Mouse (Mus musculus): ENCODE data around the gene Pqbp1. TPM values are rescaled to one million over a fixed set of nuclear protein-coding genes. Genes with fewer than 3 reads are reported as not detected.

Pqbp1 gene
- polyA plus RNA-seq, 1 experiment from 2014 or later: 191 TPM

GRCm38 (mm10) chrX:7898211-7898610 is 858 bp downstream of the Pqbp1 start:
- H3K4me1 ChIP-seq (ENCODE audit: control insufficient read depth, insufficient read depth, low read length): peaks cover 6% of the 10 kb centered on the region; the same call in 1 of the 2 replicates
- H3K27ac ChIP-seq (ENCODE audit: low read depth, low read length): no peak overlapping the region
- peak overlapping the region; percentile 53 for H3K4me2 ChIP-seq (ENCODE audit: low read depth, low read length)
- WGBS: 34% methylated on average over 13 of the region's 13 CpGs
- peak overlapping the region; percentile 46 for H3K4me3 ChIP-seq (ENCODE audit: low read depth, low read length)
- H3K36me3 ChIP-seq (ENCODE audit: control insufficient read depth, insufficient read depth, low read length): 0 out of 2 replicates have a peak, but pooled peaks cover 3% of the 10 kb centered on the region
- no peak for ATAC-seq (ENCODE audit: low read depth)
- no peaks in the 10 kb centered on the region for H3K27me3 ChIP-seq (ENCODE audit: control insufficient read depth, insufficient read depth, low read length)
- no peaks in the 10 kb centered on the region for H3K9me3 ChIP-seq (ENCODE audit: control insufficient read depth, low read length)
- H3K9ac ChIP-seq (replicated peaks; ENCODE audit: low read depth, low read length): peak overlapping the region; percentile 35; the same call in 1 of the 2 replicates

- H3K27ac ChIP-seq (ENCODE audit: low read depth, low read length): peak within 1 kb of the TSS; percentile 85
- 16% methylated on average over 49 of the region's 49 CpGs for WGBS
- H3K27me3 ChIP-seq (ENCODE audit: control insufficient read depth, insufficient read depth, low read length): no peaks in the 10 kb centered on the region
- no peaks in the 10 kb centered on the region for H3K36me3 ChIP-seq (ENCODE audit: control insufficient read depth, insufficient read depth, low read length)
- H3K9me3 ChIP-seq (ENCODE audit: control insufficient read depth, low read length): no peaks in the 10 kb centered on the region
- peak within 1 kb of the TSS; percentile 50 for H3K9ac ChIP-seq (replicated peaks; ENCODE audit: low read depth, low read length)
- peak within 1 kb of the TSS; percentile 42 for H3K4me3 ChIP-seq (ENCODE audit: low read depth, low read length)
- H3K4me1 ChIP-seq (ENCODE audit: control insufficient read depth, insufficient read depth, low read length): no peaks in the 10 kb centered on the region
- peak within 1 kb of the TSS; percentile 60 for H3K4me2 ChIP-seq (ENCODE audit: low read depth, low read length)
- peak; percentile 83 for ATAC-seq (ENCODE audit: low read depth)
These were observed 15.1 kb downstream of the Pqbp1 start, which contains the start of gene Slc35a2 for GRCm38 (mm10) chrX:7883841-7884567. Gene Slc35a2, plus strand, starts transcription at chrX:7884028.

DNA sequence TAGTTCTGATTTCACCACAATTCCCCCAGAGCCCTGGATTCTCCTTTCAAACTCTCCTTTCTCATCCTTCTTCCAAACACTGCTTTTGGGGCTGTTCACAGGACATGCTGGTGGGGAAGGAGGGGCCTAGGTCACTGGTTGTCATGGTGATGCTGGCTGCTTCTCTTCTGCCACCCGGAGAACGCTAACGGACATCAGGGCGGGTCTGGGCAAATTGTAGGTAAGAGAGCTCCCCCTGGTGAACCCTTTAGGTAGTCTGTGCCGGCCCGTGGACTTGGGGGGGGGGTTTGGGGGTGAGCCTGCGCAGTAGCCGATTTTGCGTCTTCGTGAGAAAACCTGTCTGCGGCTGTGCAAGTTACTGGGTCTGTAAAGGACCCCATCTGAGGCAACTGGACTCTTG is 19.2 kb downstream of the Pqbp1 start:
- Histone ChIP-seq H3K36me3 (ENCODE audit: control insufficient read depth, insufficient read depth, low read length) (no peaks in the 10 kb centered on the region), H3K9me3 (ENCODE audit: control insufficient read depth, low read length) (no peaks in the 10 kb centered on the region), H3K4me1 (ENCODE audit: control insufficient read depth, insufficient read depth, low read length) (no peaks in the 10 kb centered on the region), H3K4me2 (ENCODE audit: low read depth, low read length) (peak overlapping the region; percentile 75), H3K27ac (ENCODE audit: low read depth, low read length) (no peak overlapping the region), H3K4me3 (ENCODE audit: low read depth, low read length) (peak overlapping the region; percentile 7; the same call in 1 of the 2 replicates), H3K27me3 (ENCODE audit: control insufficient read depth, insufficient read depth, low read length) (no peaks in the 10 kb centered on the region), H3K9ac (replicated peaks; ENCODE audit: low read depth, low read length) (no peak overlapping the region)
- WGBS: 12% methylated on average over 11 of the region's 11 CpGs
- ATAC-seq (ENCODE audit: low read depth): peak; percentile 39; the same call in 1 of the 2 replicates

- H3K4me1 ChIP-seq (ENCODE audit: control insufficient read depth, insufficient read depth, low read length): no peaks in the 10 kb centered on the region
- peak overlapping the region; percentile 75 for H3K4me2 ChIP-seq (ENCODE audit: low read depth, low read length)
- WGBS: 19% methylated on average over 20 of the region's 21 CpGs
- peak; percentile 32; the same call in 1 of the 2 replicates for ATAC-seq (ENCODE audit: low read depth)
- H3K4me3 ChIP-seq (ENCODE audit: low read depth, low read length): peak overlapping the region; percentile 46
- H3K36me3 ChIP-seq (ENCODE audit: control insufficient read depth, insufficient read depth, low read length): peaks cover 4% of the 10 kb centered on the region; the same call in 1 of the 2 replicates
- no peaks in the 10 kb centered on the region for H3K27me3 ChIP-seq (ENCODE audit: control insufficient read depth, insufficient read depth, low read length)
- no peaks in the 10 kb centered on the region for H3K9me3 ChIP-seq (ENCODE audit: control insufficient read depth, low read length)
- peak overlapping the region; percentile 57 for H3K9ac ChIP-seq (replicated peaks; ENCODE audit: low read depth, low read length)
- 0 out of 2 replicates have a peak overlapping the region, but pooled peaks have one; percentile 44 for H3K27ac ChIP-seq (ENCODE audit: low read depth, low read length)
These were observed 20.6 kb downstream of the Pqbp1 start for GRCm38 (mm10) chrX:7878495-7878894.

DNA sequence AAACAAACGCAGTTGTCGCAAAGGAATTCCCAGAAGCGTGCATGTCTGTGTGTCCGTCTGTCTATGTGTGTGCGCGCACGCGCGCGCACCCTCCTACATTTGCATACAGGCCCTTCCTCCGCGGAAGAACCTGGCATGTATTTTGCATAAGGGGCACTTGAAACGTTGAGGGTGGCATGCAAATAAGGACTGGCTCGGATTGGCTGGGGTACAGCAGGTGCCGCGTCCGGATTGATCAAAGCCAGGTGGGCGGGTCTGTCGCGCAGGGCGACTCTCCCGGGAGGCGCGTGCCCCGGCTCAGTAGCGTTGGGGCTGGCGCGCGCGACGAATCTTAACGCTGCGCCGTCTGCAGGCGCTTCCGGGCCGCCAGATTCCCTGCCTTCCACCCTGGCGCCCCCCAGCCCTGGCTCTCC is 21.1 kb downstream of the Pqbp1 start, which contains the start of gene Pim2:
TSS of gene Pim2 (plus strand) at position 256 of the 413 bp plus-strand sequence.
- Histone ChIP-seq H3K36me3 (ENCODE audit: control insufficient read depth, insufficient read depth, low read length) (peaks cover 6% of the 10 kb centered on the region; the same call in 1 of the 2 replicates), H3K27me3 (ENCODE audit: control insufficient read depth, insufficient read depth, low read length) (no peaks in the 10 kb centered on the region), H3K4me1 (ENCODE audit: control insufficient read depth, insufficient read depth, low read length) (no peaks in the 10 kb centered on the region), H3K4me2 (ENCODE audit: low read depth, low read length) (peak within 1 kb of the TSS; percentile 75), H3K9ac (replicated peaks; ENCODE audit: low read depth, low read length) (peak within 1 kb of the TSS; percentile 57), H3K4me3 (ENCODE audit: low read depth, low read length) (peak within 1 kb of the TSS; percentile 46), H3K27ac (ENCODE audit: low read depth, low read length) (peak within 1 kb of the TSS; percentile 62; the same call in 1 of the 2 replicates), H3K9me3 (ENCODE audit: control insufficient read depth, low read length) (no peaks in the 10 kb centered on the region)
- peak; percentile 94 for ATAC-seq (ENCODE audit: low read depth)
- 11% methylated on average over 38 of the region's 38 CpGs for WGBS

DNA sequence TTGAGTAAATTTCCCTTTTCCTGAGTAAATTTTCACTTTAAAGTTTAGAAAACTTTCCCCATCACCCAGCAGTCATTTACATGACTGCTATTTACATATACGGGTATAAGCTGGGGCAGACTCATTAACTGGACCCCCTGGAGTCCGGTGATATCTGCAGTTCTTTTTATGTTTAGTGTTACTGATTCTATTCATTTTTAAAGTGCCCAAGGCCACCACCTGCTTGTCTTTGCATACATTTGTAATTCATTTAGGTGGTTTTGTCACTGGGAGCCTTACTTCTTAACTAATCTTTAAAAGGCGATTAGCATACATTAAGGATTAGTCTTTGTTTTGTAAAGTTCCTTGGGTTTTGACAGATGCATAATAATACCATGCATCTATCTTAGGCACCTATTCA is 29.2 kb downstream of the Pqbp1 start:
- Histone ChIP-seq H3K4me2 (ENCODE audit: low read depth, low read length) (no peak overlapping the region), H3K4me3 (ENCODE audit: low read depth, low read length) (no peak overlapping the region), H3K9me3 (ENCODE audit: control insufficient read depth, low read length) (no peaks in the 10 kb centered on the region), H3K9ac (replicated peaks; ENCODE audit: low read depth, low read length) (no peak overlapping the region), H3K27ac (ENCODE audit: low read depth, low read length) (no peak overlapping the region), H3K36me3 (ENCODE audit: control insufficient read depth, insufficient read depth, low read length) (peaks cover 12% of the 10 kb centered on the region; the same call in 1 of the 2 replicates), H3K4me1 (ENCODE audit: control insufficient read depth, insufficient read depth, low read length) (no peaks in the 10 kb centered on the region), H3K27me3 (ENCODE audit: control insufficient read depth, insufficient read depth, low read length) (no peaks in the 10 kb centered on the region)
- no peak for ATAC-seq (ENCODE audit: low read depth)
- WGBS: 43% methylated on average over 3 of the region's 3 CpGs

DNA sequence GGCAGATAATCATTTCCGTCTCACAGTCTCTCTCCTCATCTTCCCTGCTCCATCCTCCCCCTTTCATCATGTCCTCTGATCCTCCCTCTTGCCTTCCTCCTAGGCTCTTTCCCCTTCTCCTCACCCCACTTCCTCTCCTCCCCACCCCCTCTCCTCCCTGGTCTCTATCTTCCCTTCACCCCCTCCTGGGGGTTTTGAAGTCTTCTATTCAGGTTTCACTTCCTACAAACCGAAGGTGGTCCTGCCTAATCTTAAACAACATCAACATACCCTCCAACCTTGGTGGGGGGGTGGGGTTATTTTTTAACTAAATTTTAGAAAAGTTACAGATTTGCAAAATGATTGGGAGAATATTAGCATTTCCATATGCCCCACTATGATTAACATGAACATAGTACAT is 30.6 kb downstream of the Pqbp1 start:
- Histone ChIP-seq H3K9me3 (ENCODE audit: control insufficient read depth, low read length) (no peaks in the 10 kb centered on the region), H3K9ac (replicated peaks; ENCODE audit: low read depth, low read length) (no peak overlapping the region), H3K36me3 (ENCODE audit: control insufficient read depth, insufficient read depth, low read length) (peaks cover 8% of the 10 kb centered on the region; the same call in 1 of the 2 replicates), H3K4me2 (ENCODE audit: low read depth, low read length) (no peak overlapping the region), H3K4me1 (ENCODE audit: control insufficient read depth, insufficient read depth, low read length) (no peaks in the 10 kb centered on the region), H3K27ac (ENCODE audit: low read depth, low read length) (no peak overlapping the region), H3K27me3 (ENCODE audit: control insufficient read depth, insufficient read depth, low read length) (no peaks in the 10 kb centered on the region), H3K4me3 (ENCODE audit: low read depth, low read length) (no peak overlapping the region)
- WGBS: 56% methylated on average over 2 of the region's 2 CpGs
- ATAC-seq (ENCODE audit: low read depth): no peak

- no peak overlapping the region for H3K9ac ChIP-seq (replicated peaks; ENCODE audit: low read depth, low read length)
- no peak overlapping the region for H3K4me2 ChIP-seq (ENCODE audit: low read depth, low read length)
- H3K4me1 ChIP-seq (ENCODE audit: control insufficient read depth, insufficient read depth, low read length): no peaks in the 10 kb centered on the region
- 0 out of 2 replicates have a peak, but pooled peaks cover under 1% of the 10 kb centered on the region for H3K36me3 ChIP-seq (ENCODE audit: control insufficient read depth, insufficient read depth, low read length)
- no peak overlapping the region for H3K27ac ChIP-seq (ENCODE audit: low read depth, low read length)
- no peaks in the 10 kb centered on the region for H3K9me3 ChIP-seq (ENCODE audit: control insufficient read depth, low read length)
- no peak for ATAC-seq (ENCODE audit: low read depth)
- no peak overlapping the region for H3K4me3 ChIP-seq (ENCODE audit: low read depth, low read length)
- no peaks in the 10 kb centered on the region for H3K27me3 ChIP-seq (ENCODE audit: control insufficient read depth, insufficient read depth, low read length)
- 100% methylated on average over 1 of the region's 1 CpGs for WGBS
These were observed 31.9 kb downstream of the Pqbp1 start for GRCm38 (mm10) chrX:7867141-7867540.

DNA sequence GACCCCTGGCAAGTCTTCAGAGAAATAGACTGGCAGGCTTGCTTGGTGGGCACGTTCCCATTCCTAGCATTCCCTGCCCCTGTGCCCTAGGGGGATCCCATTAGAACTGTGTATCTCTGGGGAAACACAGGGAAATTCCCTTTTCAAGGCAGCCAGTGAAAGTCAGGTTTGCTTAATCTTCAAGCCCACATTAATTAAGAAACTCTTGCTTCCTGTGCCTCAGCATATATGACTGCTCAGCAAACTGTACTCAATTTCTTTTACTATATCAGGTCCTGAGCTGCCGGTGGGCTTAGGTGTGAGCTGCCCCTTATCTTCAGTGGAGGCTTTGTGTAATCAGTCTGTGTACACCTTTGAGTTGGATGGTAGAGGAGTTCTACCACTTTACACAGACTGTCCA is 33.3 kb downstream of the Pqbp1 start:
- H3K27ac ChIP-seq (ENCODE audit: low read depth, low read length): no peak overlapping the region
- no peak overlapping the region for H3K4me2 ChIP-seq (ENCODE audit: low read depth, low read length)
- no peak overlapping the region for H3K4me3 ChIP-seq (ENCODE audit: low read depth, low read length)
- H3K9ac ChIP-seq (replicated peaks; ENCODE audit: low read depth, low read length): no peak overlapping the region
- no peaks in the 10 kb centered on the region for H3K4me1 ChIP-seq (ENCODE audit: control insufficient read depth, insufficient read depth, low read length)
- no peaks in the 10 kb centered on the region for H3K27me3 ChIP-seq (ENCODE audit: control insufficient read depth, insufficient read depth, low read length)
- no peaks in the 10 kb centered on the region for H3K9me3 ChIP-seq (ENCODE audit: control insufficient read depth, low read length)
- H3K36me3 ChIP-seq (ENCODE audit: control insufficient read depth, insufficient read depth, low read length): no peaks in the 10 kb centered on the region
- 74% methylated on average over 2 of the region's 2 CpGs for WGBS
- ATAC-seq (ENCODE audit: low read depth): no peak
